Mouse (Mus musculus): Measurements from ENCODE around the gene Pld3. TPM values are rescaled to one million over a fixed set of nuclear protein-coding genes. Genes with fewer than 3 reads are reported as not detected.

The Pld3 gene
- 20.7 and 24.3 TPM in 2 replicates for total RNA-seq (2017)

GRCm38 (mm10) chr7:27552931-27553513 lies at the start of gene Pld3, which contains the start of gene 2310022A10Rik:
Gene Pld3, minus strand, starts transcription at chr7:27553218.
Gene 2310022A10Rik, plus strand, starts transcription at chr7:27553233.
- ATAC-seq (ENCODE audit: extremely low read depth, insufficient number of reproducible peaks, low FRiP score, poor library complexity, severe bottlenecking) = peak; percentile 98

- no peak for ATAC-seq (ENCODE audit: extremely low read depth, insufficient number of reproducible peaks, low FRiP score, poor library complexity, severe bottlenecking)
These were observed 49.1 kb upstream of the Pld3 start for GRCm38 (mm10) chr7:27602161-27602560.

GRCm38 (mm10) chr7:27601628-27602027 lies 48.6 kb upstream of the Pld3 start:
- ATAC-seq (ENCODE audit: extremely low read depth, insufficient number of reproducible peaks, low FRiP score, poor library complexity, severe bottlenecking) = no peak

GRCm38 (mm10) chr7:27598053-27598452 lies 45.0 kb upstream of the Pld3 start:
- no peak for ATAC-seq (ENCODE audit: extremely low read depth, insufficient number of reproducible peaks, low FRiP score, poor library complexity, severe bottlenecking)

GRCm38 (mm10) chr7:27596586-27597503 lies 43.8 kb upstream of the Pld3 start:
- no peak for ATAC-seq (ENCODE audit: extremely low read depth, insufficient number of reproducible peaks, low FRiP score, poor library complexity, severe bottlenecking)

- ATAC-seq (ENCODE audit: extremely low read depth, insufficient number of reproducible peaks, low FRiP score, poor library complexity, severe bottlenecking) = no peak
These were observed 40.1 kb upstream of the Pld3 start for GRCm38 (mm10) chr7:27592934-27593645.

GRCm38 (mm10) chr7:27592217-27592929 lies 39.4 kb upstream of the Pld3 start:
- peak; percentile 7; the same call in 1 of the 2 replicates for ATAC-seq (ENCODE audit: extremely low read depth, insufficient number of reproducible peaks, low FRiP score, poor library complexity, severe bottlenecking)

GRCm38 (mm10) chr7:27591266-27592216 lies 38.5 kb upstream of the Pld3 start, which contains the start of gene Akt2:
Gene Akt2, plus strand, starts transcription at chr7:27591552.
- peak; percentile 88 for ATAC-seq (ENCODE audit: extremely low read depth, insufficient number of reproducible peaks, low FRiP score, poor library complexity, severe bottlenecking)

- no peak for ATAC-seq (ENCODE audit: extremely low read depth, insufficient number of reproducible peaks, low FRiP score, poor library complexity, severe bottlenecking)
These were observed 37.7 kb upstream of the Pld3 start for GRCm38 (mm10) chr7:27590566-27591213.

- no peak for ATAC-seq (ENCODE audit: extremely low read depth, insufficient number of reproducible peaks, low FRiP score, poor library complexity, severe bottlenecking)
These were observed 37.1 kb upstream of the Pld3 start for GRCm38 (mm10) chr7:27590088-27590487.

GRCm38 (mm10) chr7:27587741-27588140 lies 34.7 kb upstream of the Pld3 start:
- ATAC-seq (ENCODE audit: extremely low read depth, insufficient number of reproducible peaks, low FRiP score, poor library complexity, severe bottlenecking) = no peak

GRCm38 (mm10) chr7:27586861-27587260 lies 33.8 kb upstream of the Pld3 start:
- no peak for ATAC-seq (ENCODE audit: extremely low read depth, insufficient number of reproducible peaks, low FRiP score, poor library complexity, severe bottlenecking)

- no peak for ATAC-seq (ENCODE audit: extremely low read depth, insufficient number of reproducible peaks, low FRiP score, poor library complexity, severe bottlenecking)
These were observed 27.6 kb upstream of the Pld3 start for GRCm38 (mm10) chr7:27580380-27581174.

- no peak for ATAC-seq (ENCODE audit: extremely low read depth, insufficient number of reproducible peaks, low FRiP score, poor library complexity, severe bottlenecking)
These were observed 25.4 kb upstream of the Pld3 start for GRCm38 (mm10) chr7:27578465-27578864.

GRCm38 (mm10) chr7:27577589-27577988 lies 24.6 kb upstream of the Pld3 start:
- ATAC-seq (ENCODE audit: extremely low read depth, insufficient number of reproducible peaks, low FRiP score, poor library complexity, severe bottlenecking) = no peak

GRCm38 (mm10) chr7:27576914-27577313 lies 23.9 kb upstream of the Pld3 start:
- ATAC-seq (ENCODE audit: extremely low read depth, insufficient number of reproducible peaks, low FRiP score, poor library complexity, severe bottlenecking) = peak; percentile 73
